ENCODE assay signal across 7 mouse cellular contexts in genomic region chr4:148531341-148531740, GRCm38 (mm10).
"Had no signal": no experiment of that assay in that cellular context is flagged by ENCODE, and none has a peak within 500 bp of the region (broad histone marks: within the 10 kb centered on the region; RNA-seq: fewer than 3 reads in every experiment).

No protein-coding gene starts in this region.

- DNase-seq: kidney, postnatal 10 days; kidney, postnatal 4 days; left cerebral cortex, postnatal 4 days; lung, adult 18-20 months; right cerebral cortex, postnatal 25 days; thymus, adult 18-20 months; thymus, postnatal 14 days had no signal
